Mouse (Mus musculus) G1E (cell line): ENCODE results near the gene Spata16. TPM values are rescaled to one million over a fixed set of nuclear protein-coding genes. Genes with fewer than 3 reads are reported as not detected.

ENCODE experiments used
- ATAC-seq: 2 replicates; pipeline ENCODE4 v1.8.0; 2016; ENCODE audit warnings: mild to moderate bottlenecking; ENCODE audit not compliant: insufficient number of reproducible peaks, poor library complexity, low FRiP score, severe bottlenecking; ENCODE audit errors: extremely low read depth
- DNase-seq: peaks from one replicate; pipeline ENCODE4 v3.0.0; 2012; ENCODE audit warnings: low spot score
- H3K27me3 ChIP-seq: 2 replicates; pipeline ENCODE4 v1.6.1; 2012; ENCODE audit warnings: mild to moderate bottlenecking, low read length, inconsistent platforms; ENCODE audit not compliant: insufficient read depth
- H3K36me3 ChIP-seq: replicated peaks from 2 replicates; pipeline ENCODE3; 2012; ENCODE audit warnings: mild to moderate bottlenecking, inconsistent platforms
- H3K4me1 ChIP-seq: 2 replicates; pipeline ENCODE4 v1.6.1; 2012; ENCODE audit warnings: low read depth, low read length, inconsistent platforms, mixed read lengths; ENCODE audit not compliant: insufficient read depth
- H3K4me3 ChIP-seq: 2 replicates; pipeline ENCODE4 v1.5.1; 2012; ENCODE audit warnings: low read depth, mild to moderate bottlenecking, inconsistent platforms, low read length, moderate library complexity, mixed read lengths
- H3K9me3 ChIP-seq: replicated peaks from 2 replicates; pipeline ENCODE4 v1.6.1; 2012; ENCODE audit warnings: inconsistent platforms
- CTCF ChIP-seq: IDR thresholded peaks from 2 replicates; pipeline ENCODE4 v1.5.1; 2012; ENCODE audit warnings: low read depth, low read length, inconsistent platforms, mixed read lengths
- GATA1 ChIP-seq: IDR thresholded peaks from 2 replicates; pipeline ENCODE4 v1.6.1; 2012; ENCODE audit warnings: borderline replicate concordance, low read length, inconsistent platforms, mixed read lengths
- GATA2 ChIP-seq: IDR thresholded peaks from 2 replicates; pipeline ENCODE4 v1.6.1; 2012; ENCODE audit warnings: low read depth, low read length, inconsistent platforms, borderline replicate concordance
- POLR2AphosphoS5 ChIP-seq: IDR thresholded peaks from 2 replicates; pipeline ENCODE4 v1.6.1; 2012; ENCODE audit warnings: low read depth, low read length, inconsistent platforms; ENCODE audit not compliant: insufficient replicate concordance
- TAL1 ChIP-seq: conservative IDR thresholded peaks from 2 replicates; pipeline ENCODE4 v1.6.1; 2012; ENCODE audit warnings: low read depth, low read length, inconsistent platforms, mixed read lengths
- polyA plus RNA-seq: library from polyadenylated mRNA; stranded (reverse); fragments of >175 nt; gene quantifications from 2 replicates; pipeline ENCODE4 v1.2.3, GENCODE M21; 2012
- total RNA-seq, 2 experiments: library from RNA; stranded (forward) in 1 of 2; stranded (reverse) in 1 of 2; fragments of 200-1000 nt in 1 of 2; fragments of >200 nt in 1 of 2; fragmentation: Nextera tagmentation in 1 of 2; gene quantifications; 2 replicates each; pipeline ENCODE4 v1.2.3; 2014 to 2017

The Spata16 gene
- total and polyA plus RNA-seq, 3 experiments = not detected

DNA sequence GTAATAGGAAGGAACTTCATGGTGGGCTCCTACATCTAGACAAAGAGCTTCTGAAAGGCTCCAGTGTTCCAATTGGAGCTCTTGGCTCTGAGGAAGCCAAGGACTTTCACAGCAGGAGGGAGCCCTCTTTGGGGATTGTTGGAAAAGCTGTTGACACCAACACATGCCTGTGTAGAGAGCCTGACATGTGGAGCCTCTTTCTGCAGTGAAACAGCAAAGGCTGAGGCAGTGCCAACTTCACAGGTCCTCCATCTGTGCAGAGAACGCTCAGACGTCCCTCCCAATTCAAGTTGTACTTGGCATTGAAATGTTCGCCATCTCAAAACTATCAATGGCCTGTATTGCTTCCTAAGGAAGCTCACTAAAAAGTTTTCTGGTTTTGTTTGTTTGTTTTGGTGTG is 207.6 kb downstream of the Spata16 start:
- no peaks in the 10 kb centered on the region for H3K27me3 ChIP-seq
- H3K9me3 ChIP-seq = no peaks in the 10 kb centered on the region
- DNase-seq (no peak), ATAC-seq (no peak)
- TF ChIP-seq POLR2AphosphoS5 = no peak
- TF ChIP-seq GATA2 = no peak
- no peak for TF ChIP-seq TAL1
- no peak for TF ChIP-seq GATA1
- no peak for TF ChIP-seq CTCF
- no peak overlapping the region for H3K4me3 ChIP-seq
- no peaks in the 10 kb centered on the region for H3K4me1 ChIP-seq
- no peaks in the 10 kb centered on the region for H3K36me3 ChIP-seq

DNA sequence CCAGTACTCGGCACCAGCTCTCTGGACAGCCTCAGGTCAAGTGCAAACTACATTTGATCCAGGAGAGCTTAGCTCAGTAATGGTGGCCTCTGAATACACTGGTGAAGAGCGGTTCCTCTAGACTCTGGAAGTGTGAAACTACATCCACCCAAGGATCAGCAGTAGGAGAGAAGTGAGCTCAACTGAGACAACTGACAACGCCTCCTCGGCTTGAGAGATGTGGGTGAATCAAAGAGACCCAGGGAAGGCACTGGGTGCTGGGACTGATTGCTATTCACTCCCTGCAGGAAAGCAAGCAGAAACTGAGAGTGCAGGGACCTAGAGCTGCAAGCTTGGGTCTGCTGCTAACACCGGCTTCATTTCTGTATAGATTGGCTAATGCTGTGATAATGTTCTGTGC is 210.5 kb downstream of the Spata16 start:
- DNase-seq (no peak), ATAC-seq (no peak)
- no peaks in the 10 kb centered on the region for H3K9me3 ChIP-seq
- H3K4me1 ChIP-seq = no peaks in the 10 kb centered on the region
- TF ChIP-seq GATA1 (no peak), TAL1 (no peak), CTCF (no peak), POLR2AphosphoS5 (no peak), GATA2 (no peak)
- no peak overlapping the region for H3K4me3 ChIP-seq
- no peaks in the 10 kb centered on the region for H3K36me3 ChIP-seq
- H3K27me3 ChIP-seq = no peaks in the 10 kb centered on the region

GRCm38 (mm10) chr3:26850207-26850606 is 212.8 kb downstream of the Spata16 start:
- DNase-seq (no peak), ATAC-seq (no peak)
- Histone ChIP-seq H3K9me3 (no peaks in the 10 kb centered on the region), H3K4me3 (no peak overlapping the region), H3K36me3 (no peaks in the 10 kb centered on the region), H3K27me3 (no peaks in the 10 kb centered on the region), H3K4me1 (no peaks in the 10 kb centered on the region)
- no peak for TF ChIP-seq CTCF
- TF ChIP-seq POLR2AphosphoS5 = no peak
- TF ChIP-seq TAL1 = no peak
- TF ChIP-seq GATA1 = no peak
- no peak for TF ChIP-seq GATA2

DNA sequence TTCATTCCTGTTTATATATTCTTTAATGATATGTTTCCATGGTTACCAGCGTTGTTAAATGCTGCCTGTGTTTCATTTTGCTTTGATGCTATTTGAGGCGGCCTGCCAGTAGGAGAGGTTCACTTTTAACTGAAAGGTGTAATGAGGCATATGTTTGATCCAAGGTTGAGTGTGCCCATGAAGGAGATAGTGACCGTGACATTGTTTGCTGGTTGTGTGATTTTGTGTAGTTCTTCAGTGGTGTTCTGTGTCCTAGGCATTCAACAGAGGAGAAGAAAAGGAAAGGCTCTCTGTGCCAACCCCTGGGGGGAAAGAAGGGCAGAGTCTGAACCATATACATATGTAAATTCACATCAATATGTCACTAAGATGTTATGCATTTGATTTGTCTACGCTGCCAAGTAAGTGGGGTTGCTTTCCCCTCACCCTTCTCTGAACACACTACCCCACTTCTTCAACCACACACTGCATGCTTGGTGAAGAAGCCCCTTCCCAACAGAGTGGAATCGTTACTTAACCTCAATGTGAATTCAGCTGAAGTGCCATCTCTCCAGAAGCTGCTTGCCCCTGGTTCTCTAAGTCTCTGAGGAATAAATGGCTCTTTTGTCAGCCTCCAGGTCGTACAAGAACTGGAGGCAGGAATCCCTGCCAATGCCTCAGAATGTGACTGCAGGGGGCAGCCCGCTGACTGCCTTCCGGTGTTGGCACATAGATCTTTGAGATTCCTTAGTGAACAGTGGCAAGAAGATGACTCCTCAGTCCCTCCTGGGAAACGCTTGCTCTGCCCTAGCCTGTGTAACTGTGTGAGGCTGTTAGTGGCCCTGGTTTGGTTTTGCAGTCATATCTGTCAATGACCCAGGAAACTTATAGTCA is 213.5 kb downstream of the Spata16 start:
- no peak overlapping the region for H3K4me3 ChIP-seq
- ATAC-seq (no peak), DNase-seq (no peak)
- no peaks in the 10 kb centered on the region for H3K4me1 ChIP-seq
- no peaks in the 10 kb centered on the region for H3K9me3 ChIP-seq
- no peaks in the 10 kb centered on the region for H3K27me3 ChIP-seq
- TF ChIP-seq TAL1 = no peak
- no peak for TF ChIP-seq CTCF
- no peak for TF ChIP-seq GATA2
- no peak for TF ChIP-seq GATA1
- no peak for TF ChIP-seq POLR2AphosphoS5
- no peaks in the 10 kb centered on the region for H3K36me3 ChIP-seq

DNA sequence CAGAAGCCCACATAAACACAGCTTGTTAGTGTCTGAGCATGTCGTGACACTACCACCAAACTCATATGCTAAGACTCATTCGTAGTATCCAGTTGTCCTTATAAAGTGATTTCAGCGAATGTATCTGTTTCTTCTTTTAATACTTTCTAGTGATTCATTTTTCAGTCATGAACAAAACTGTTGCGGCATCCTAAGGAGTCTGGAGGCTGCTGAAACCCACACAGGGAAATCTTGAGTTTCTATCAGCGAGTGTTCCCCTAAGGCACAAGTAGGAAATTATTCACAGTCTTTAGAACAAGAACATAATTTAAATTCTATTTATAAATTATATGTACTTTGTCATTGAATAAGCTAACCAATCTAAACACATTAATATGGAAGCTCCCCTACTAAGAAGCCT is 216.1 kb downstream of the Spata16 start:
- DNase-seq (no peak), ATAC-seq (no peak)
- no peak overlapping the region for H3K4me3 ChIP-seq
- no peaks in the 10 kb centered on the region for H3K36me3 ChIP-seq
- TF ChIP-seq GATA2 (no peak), GATA1 (no peak), POLR2AphosphoS5 (no peak), CTCF (no peak), TAL1 (no peak)
- H3K9me3 ChIP-seq = no peaks in the 10 kb centered on the region
- no peaks in the 10 kb centered on the region for H3K27me3 ChIP-seq
- H3K4me1 ChIP-seq = no peaks in the 10 kb centered on the region

DNA sequence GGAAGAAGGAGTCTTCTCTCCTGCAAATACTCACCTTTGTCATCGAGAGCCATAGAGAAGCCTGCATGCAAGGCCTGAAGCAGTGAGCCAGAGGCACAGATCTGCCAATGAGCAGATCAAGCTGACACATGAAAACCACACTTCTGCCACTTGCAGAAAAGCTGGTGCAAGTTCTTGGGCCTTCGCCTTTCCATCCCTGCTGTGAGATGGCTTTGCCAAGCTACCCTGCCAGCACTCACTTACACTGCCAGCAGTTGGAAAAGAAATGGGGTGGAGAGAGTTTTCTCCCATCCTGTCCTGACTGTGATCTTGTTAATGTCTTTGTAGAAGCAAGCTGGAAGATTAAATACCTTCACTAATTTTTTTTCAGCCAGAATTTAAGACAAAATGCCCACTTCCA is 237.3 kb downstream of the Spata16 start:
- no peaks in the 10 kb centered on the region for H3K4me1 ChIP-seq
- ATAC-seq (no peak), DNase-seq (no peak)
- TF ChIP-seq GATA2 (no peak), CTCF (no peak), GATA1 (no peak), POLR2AphosphoS5 (no peak), TAL1 (no peak)
- H3K4me3 ChIP-seq = no peak overlapping the region
- H3K36me3 ChIP-seq = no peaks in the 10 kb centered on the region
- H3K27me3 ChIP-seq = no peaks in the 10 kb centered on the region
- no peaks in the 10 kb centered on the region for H3K9me3 ChIP-seq
